Mouse (Mus musculus): ENCODE results near the gene Cers6. TPM values are rescaled to one million over a fixed set of nuclear protein-coding genes. Genes with fewer than 3 reads are reported as not detected.

Gene Cers6
- polyA plus RNA-seq, 1 experiment: 21.1 TPM

GRCm38 (mm10) chr2:68966360-68966759 is 105.1 kb downstream of the Cers6 start:
- H3K4me1 ChIP-seq (replicated peaks; ENCODE audit: control insufficient read depth, insufficient read depth, low read length): 0 out of 2 replicates have a peak, but pooled peaks cover 2% of the 10 kb centered on the region
- TF ChIP-seq POLR2A (IDR thresholded peaks at IDR 0.05; ENCODE audit: control insufficient read depth, extremely low read depth, insufficient read depth, low read length, poor library complexity): no peak
- no peak for TF ChIP-seq CTCF (IDR thresholded peaks at IDR 0.05; ENCODE audit: borderline replicate concordance, control insufficient read depth, extremely low read depth, insufficient read depth, low read length, poor library complexity)
- DNase-seq: no peak
- H3K36me3 ChIP-seq (ENCODE audit: control insufficient read depth, insufficient read depth, low read length): no peaks in the 10 kb centered on the region
- H3K4me3 ChIP-seq (ENCODE audit: control insufficient read depth, insufficient read depth, low read length): no peak overlapping the region
- H3K27ac ChIP-seq (ENCODE audit: control insufficient read depth, insufficient read depth, low read length): no peak overlapping the region
- 100% methylated on average over 1 of the region's 1 CpGs for WGBS
- H3K27me3 ChIP-seq (ENCODE audit: control insufficient read depth, insufficient read depth, low read length): no peaks in the 10 kb centered on the region

- Histone ChIP-seq H3K27ac (ENCODE audit: control insufficient read depth, insufficient read depth, low read length) (no peak overlapping the region), H3K4me3 (ENCODE audit: control insufficient read depth, insufficient read depth, low read length) (no peak overlapping the region), H3K4me1 (replicated peaks; ENCODE audit: control insufficient read depth, insufficient read depth, low read length) (no peaks in the 10 kb centered on the region), H3K27me3 (ENCODE audit: control insufficient read depth, insufficient read depth, low read length) (no peaks in the 10 kb centered on the region), H3K36me3 (ENCODE audit: control insufficient read depth, insufficient read depth, low read length) (no peaks in the 10 kb centered on the region)
- WGBS: 97% methylated on average over 8 of the region's 8 CpGs
- no peak for TF ChIP-seq CTCF (IDR thresholded peaks at IDR 0.05; ENCODE audit: borderline replicate concordance, control insufficient read depth, extremely low read depth, insufficient read depth, low read length, poor library complexity)
- TF ChIP-seq POLR2A (IDR thresholded peaks at IDR 0.05; ENCODE audit: control insufficient read depth, extremely low read depth, insufficient read depth, low read length, poor library complexity): no peak
- DNase-seq: no peak
These were observed 106.8 kb downstream of the Cers6 start for GRCm38 (mm10) chr2:68968028-68968427.

GRCm38 (mm10) chr2:68971840-68972239 is 110.6 kb downstream of the Cers6 start:
- H3K4me1 ChIP-seq (replicated peaks; ENCODE audit: control insufficient read depth, insufficient read depth, low read length): 0 out of 2 replicates have a peak, but pooled peaks cover 8% of the 10 kb centered on the region
- WGBS: 94% methylated on average over 5 of the region's 5 CpGs
- no peak overlapping the region for H3K4me3 ChIP-seq (ENCODE audit: control insufficient read depth, insufficient read depth, low read length)
- TF ChIP-seq CTCF (IDR thresholded peaks at IDR 0.05; ENCODE audit: borderline replicate concordance, control insufficient read depth, extremely low read depth, insufficient read depth, low read length, poor library complexity) (no peak), POLR2A (IDR thresholded peaks at IDR 0.05; ENCODE audit: control insufficient read depth, extremely low read depth, insufficient read depth, low read length, poor library complexity) (no peak)
- no peaks in the 10 kb centered on the region for H3K27me3 ChIP-seq (ENCODE audit: control insufficient read depth, insufficient read depth, low read length)
- no peak overlapping the region for H3K27ac ChIP-seq (ENCODE audit: control insufficient read depth, insufficient read depth, low read length)
- DNase-seq: no peak
- no peaks in the 10 kb centered on the region for H3K36me3 ChIP-seq (ENCODE audit: control insufficient read depth, insufficient read depth, low read length)

- TF ChIP-seq CTCF (IDR thresholded peaks at IDR 0.05; ENCODE audit: borderline replicate concordance, control insufficient read depth, extremely low read depth, insufficient read depth, low read length, poor library complexity) (no peak), POLR2A (IDR thresholded peaks at IDR 0.05; ENCODE audit: control insufficient read depth, extremely low read depth, insufficient read depth, low read length, poor library complexity) (no peak)
These were observed 112.5 kb downstream of the Cers6 start for GRCm38 (mm10) chr2:68973753-68974152.

GRCm38 (mm10) chr2:68975286-68975685 is 114.0 kb downstream of the Cers6 start:
- H3K27me3 ChIP-seq (ENCODE audit: control insufficient read depth, insufficient read depth, low read length): no peaks in the 10 kb centered on the region
- WGBS: 93% methylated on average over 6 of the region's 6 CpGs
- H3K4me3 ChIP-seq (ENCODE audit: control insufficient read depth, insufficient read depth, low read length): no peak overlapping the region
- H3K4me1 ChIP-seq (replicated peaks; ENCODE audit: control insufficient read depth, insufficient read depth, low read length): peaks cover 16% of the 10 kb centered on the region
- H3K36me3 ChIP-seq (ENCODE audit: control insufficient read depth, insufficient read depth, low read length): no peaks in the 10 kb centered on the region
- no peak for TF ChIP-seq POLR2A (IDR thresholded peaks at IDR 0.05; ENCODE audit: control insufficient read depth, extremely low read depth, insufficient read depth, low read length, poor library complexity)
- DNase-seq: no peak
- no peak overlapping the region for H3K27ac ChIP-seq (ENCODE audit: control insufficient read depth, insufficient read depth, low read length)

More at GRCm38 (mm10) chr2:68973753-68974152, 112.5 kb downstream of the Cers6 start:
- DNase-seq: no peak
- Histone ChIP-seq H3K4me1 (replicated peaks; ENCODE audit: control insufficient read depth, insufficient read depth, low read length) (peaks cover 11% of the 10 kb centered on the region), H3K4me3 (ENCODE audit: control insufficient read depth, insufficient read depth, low read length) (no peak overlapping the region), H3K27ac (ENCODE audit: control insufficient read depth, insufficient read depth, low read length) (no peak overlapping the region), H3K36me3 (ENCODE audit: control insufficient read depth, insufficient read depth, low read length) (no peaks in the 10 kb centered on the region), H3K27me3 (ENCODE audit: control insufficient read depth, insufficient read depth, low read length) (no peaks in the 10 kb centered on the region)
- WGBS: 100% methylated on average over 2 of the region's 2 CpGs

- H3K27ac ChIP-seq (ENCODE audit: control insufficient read depth, insufficient read depth, low read length): no peak overlapping the region
- 28% methylated on average over 6 of the region's 6 CpGs for WGBS
- TF ChIP-seq CTCF (IDR thresholded peaks at IDR 0.05; ENCODE audit: borderline replicate concordance, control insufficient read depth, extremely low read depth, insufficient read depth, low read length, poor library complexity): no peak
- TF ChIP-seq POLR2A (IDR thresholded peaks at IDR 0.05; ENCODE audit: control insufficient read depth, extremely low read depth, insufficient read depth, low read length, poor library complexity): no peak
- no peak overlapping the region for H3K4me3 ChIP-seq (ENCODE audit: control insufficient read depth, insufficient read depth, low read length)
- H3K27me3 ChIP-seq (ENCODE audit: control insufficient read depth, insufficient read depth, low read length): no peaks in the 10 kb centered on the region
- H3K36me3 ChIP-seq (ENCODE audit: control insufficient read depth, insufficient read depth, low read length): no peaks in the 10 kb centered on the region
- DNase-seq: no peak
- H3K4me1 ChIP-seq (replicated peaks; ENCODE audit: control insufficient read depth, insufficient read depth, low read length): peaks cover 18% of the 10 kb centered on the region
These were observed 114.5 kb downstream of the Cers6 start for GRCm38 (mm10) chr2:68975780-68976179.

GRCm38 (mm10) chr2:68978244-68978643 is 117.0 kb downstream of the Cers6 start:
- TF ChIP-seq POLR2A (IDR thresholded peaks at IDR 0.05; ENCODE audit: control insufficient read depth, extremely low read depth, insufficient read depth, low read length, poor library complexity): no peak
- TF ChIP-seq CTCF (IDR thresholded peaks at IDR 0.05; ENCODE audit: borderline replicate concordance, control insufficient read depth, extremely low read depth, insufficient read depth, low read length, poor library complexity): no peak
- H3K27ac ChIP-seq (ENCODE audit: control insufficient read depth, insufficient read depth, low read length): no peak overlapping the region
- H3K4me3 ChIP-seq (ENCODE audit: control insufficient read depth, insufficient read depth, low read length): no peak overlapping the region
- no peak for DNase-seq
- H3K4me1 ChIP-seq (replicated peaks; ENCODE audit: control insufficient read depth, insufficient read depth, low read length): peaks cover 35% of the 10 kb centered on the region
- 85% methylated on average over 9 of the region's 9 CpGs for WGBS
- H3K27me3 ChIP-seq (ENCODE audit: control insufficient read depth, insufficient read depth, low read length): no peaks in the 10 kb centered on the region
- H3K36me3 ChIP-seq (ENCODE audit: control insufficient read depth, insufficient read depth, low read length): no peaks in the 10 kb centered on the region
